Mouse (Mus musculus): ENCODE measurements at regions not wholly inside any gene's neighbourhood (a gene's known extent, or its start where the extent isn't known, plus 50 kb on each side); places are given as distances from the start of the nearest gene placed in this dataset.

- Histone ChIP-seq H3K27ac (ENCODE audit: low read length) (no peak overlapping the region), H3K4me1 (replicated peaks; ENCODE audit: control insufficient read depth, insufficient read depth, low read length) (no peaks in the 10 kb centered on the region), H3K4me2 (ENCODE audit: low read depth, low read length) (no peak overlapping the region), H3K9me3 (ENCODE audit: control insufficient read depth, low read length) (no peaks in the 10 kb centered on the region), H3K4me3 (ENCODE audit: low read length) (no peak overlapping the region), H3K9ac (ENCODE audit: low read length) (no peak overlapping the region), H3K36me3 (ENCODE audit: control insufficient read depth, insufficient read depth, low read length) (no peaks in the 10 kb centered on the region), H3K27me3 (ENCODE audit: control insufficient read depth, insufficient read depth, low read depth, low read length) (no peaks in the 10 kb centered on the region)
- ATAC-seq (ENCODE audit: low read depth), result no peak
- WGBS, result 82% methylated on average over 1 of the region's 1 CpGs
Measured at GRCm38 (mm10) chr15:56128029-56128428, 1349.4 kb downstream of the Slc22a22 start.

- no peak overlapping the region for H3K9ac ChIP-seq (ENCODE audit: low read length)
- H3K4me2 ChIP-seq (ENCODE audit: low read depth, low read length), result no peak overlapping the region
- no peak overlapping the region for H3K4me3 ChIP-seq (ENCODE audit: low read length)
- no peaks in the 10 kb centered on the region for H3K27me3 ChIP-seq (ENCODE audit: control insufficient read depth, insufficient read depth, low read depth, low read length)
- H3K9me3 ChIP-seq (ENCODE audit: control insufficient read depth, low read length), result no peaks in the 10 kb centered on the region
- H3K27ac ChIP-seq (ENCODE audit: low read length), result no peak overlapping the region
- no peak for ATAC-seq (ENCODE audit: low read depth)
- H3K4me1 ChIP-seq (replicated peaks; ENCODE audit: control insufficient read depth, insufficient read depth, low read length), result no peaks in the 10 kb centered on the region
- H3K36me3 ChIP-seq (ENCODE audit: control insufficient read depth, insufficient read depth, low read length), result no peaks in the 10 kb centered on the region
Measured at GRCm38 (mm10) chr15:56119287-56120065, 1357.9 kb downstream of the Slc22a22 start.

DNA sequence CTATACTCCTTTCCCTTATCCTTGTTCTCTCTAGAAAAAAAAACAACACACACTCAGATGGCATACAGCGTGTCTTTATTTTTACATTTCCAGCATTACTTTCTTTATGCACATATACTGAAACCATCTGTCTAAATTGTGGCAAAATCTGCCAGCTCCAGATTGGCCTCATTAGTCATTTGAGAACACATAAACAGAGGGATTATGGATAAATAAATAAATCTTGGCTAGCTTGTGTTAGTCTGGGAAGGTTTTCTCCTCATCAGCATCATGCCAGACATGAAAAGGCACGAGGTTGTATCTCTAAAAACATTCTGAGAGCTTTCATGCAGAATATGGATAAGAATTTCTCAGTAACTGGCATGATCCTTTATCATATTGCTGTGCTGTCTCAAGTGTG is 1369.1 kb downstream of the Slc22a22 start:
- H3K27ac ChIP-seq (ENCODE audit: low read length), result no peak overlapping the region
- no peaks in the 10 kb centered on the region for H3K9me3 ChIP-seq (ENCODE audit: control insufficient read depth, low read length)
- no peak overlapping the region for H3K4me3 ChIP-seq (ENCODE audit: low read length)
- H3K36me3 ChIP-seq (ENCODE audit: control insufficient read depth, insufficient read depth, low read length), result no peaks in the 10 kb centered on the region
- ATAC-seq (ENCODE audit: low read depth), result no peak
- WGBS, result 34% methylated on average over 2 of the region's 2 CpGs
- H3K4me2 ChIP-seq (ENCODE audit: low read depth, low read length), result no peak overlapping the region
- no peaks in the 10 kb centered on the region for H3K27me3 ChIP-seq (ENCODE audit: control insufficient read depth, insufficient read depth, low read depth, low read length)
- no peaks in the 10 kb centered on the region for H3K4me1 ChIP-seq (replicated peaks; ENCODE audit: control insufficient read depth, insufficient read depth, low read length)
- no peak overlapping the region for H3K9ac ChIP-seq (ENCODE audit: low read length)

DNA sequence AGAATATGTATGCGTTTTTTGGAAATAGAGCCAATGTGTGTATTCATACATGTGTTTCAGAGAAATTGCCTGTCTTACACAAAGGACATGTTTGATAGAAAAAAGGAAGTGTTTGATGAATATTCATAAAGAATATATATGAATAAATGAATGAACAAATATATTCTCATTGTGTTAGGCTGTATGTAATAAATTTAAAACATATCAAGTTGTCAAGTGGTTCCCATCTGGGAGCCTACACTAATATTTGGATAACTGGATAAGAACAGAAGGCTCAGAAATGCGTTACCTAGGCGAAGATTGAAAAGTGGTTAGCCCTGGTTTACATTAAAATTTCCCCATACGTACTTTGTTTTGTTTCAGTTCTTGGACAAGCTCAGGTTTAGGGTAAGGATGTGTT is 1369.7 kb downstream of the Slc22a22 start:
- no peak for ATAC-seq (ENCODE audit: low read depth)
- H3K9me3 ChIP-seq (ENCODE audit: control insufficient read depth, low read length), result no peaks in the 10 kb centered on the region

GRCm38 (mm10) chr15:56100133-56100735 is 1377.2 kb downstream of the Slc22a22 start:
- Histone ChIP-seq H3K36me3 (ENCODE audit: control insufficient read depth, insufficient read depth, low read length) (no peaks in the 10 kb centered on the region), H3K27ac (ENCODE audit: low read length) (no peak overlapping the region), H3K4me1 (replicated peaks; ENCODE audit: control insufficient read depth, insufficient read depth, low read length) (no peaks in the 10 kb centered on the region), H3K9ac (ENCODE audit: low read length) (no peak overlapping the region), H3K27me3 (ENCODE audit: control insufficient read depth, insufficient read depth, low read depth, low read length) (no peaks in the 10 kb centered on the region), H3K9me3 (ENCODE audit: control insufficient read depth, low read length) (no peaks in the 10 kb centered on the region), H3K4me2 (ENCODE audit: low read depth, low read length) (no peak overlapping the region), H3K4me3 (ENCODE audit: low read length) (no peak overlapping the region)
- ATAC-seq (ENCODE audit: low read depth), result no peak
- WGBS, result 76% methylated on average over 3 of the region's 3 CpGs

More for the DNA sequence above, 1369.7 kb downstream of the Slc22a22 start:
- WGBS, result 40% methylated on average over 4 of the region's 4 CpGs
- no peak overlapping the region for H3K4me2 ChIP-seq (ENCODE audit: low read depth, low read length)
- no peaks in the 10 kb centered on the region for H3K4me1 ChIP-seq (replicated peaks; ENCODE audit: control insufficient read depth, insufficient read depth, low read length)
- H3K4me3 ChIP-seq (ENCODE audit: low read length), result no peak overlapping the region
- no peak overlapping the region for H3K27ac ChIP-seq (ENCODE audit: low read length)
- no peaks in the 10 kb centered on the region for H3K36me3 ChIP-seq (ENCODE audit: control insufficient read depth, insufficient read depth, low read length)
- no peaks in the 10 kb centered on the region for H3K27me3 ChIP-seq (ENCODE audit: control insufficient read depth, insufficient read depth, low read depth, low read length)
- no peak overlapping the region for H3K9ac ChIP-seq (ENCODE audit: low read length)

- H3K36me3 ChIP-seq (ENCODE audit: control insufficient read depth, insufficient read depth, low read length), result no peaks in the 10 kb centered on the region
- H3K4me2 ChIP-seq (ENCODE audit: low read depth, low read length), result no peak overlapping the region
- H3K27ac ChIP-seq (ENCODE audit: low read length), result no peak overlapping the region
- no peak for ATAC-seq (ENCODE audit: low read depth)
- no peaks in the 10 kb centered on the region for H3K27me3 ChIP-seq (ENCODE audit: control insufficient read depth, insufficient read depth, low read depth, low read length)
- 69% methylated on average over 11 of the region's 11 CpGs for WGBS
- no peaks in the 10 kb centered on the region for H3K4me1 ChIP-seq (replicated peaks; ENCODE audit: control insufficient read depth, insufficient read depth, low read length)
- no peak overlapping the region for H3K9ac ChIP-seq (ENCODE audit: low read length)
- H3K4me3 ChIP-seq (ENCODE audit: low read length), result no peak overlapping the region
- H3K9me3 ChIP-seq (ENCODE audit: control insufficient read depth, low read length), result no peaks in the 10 kb centered on the region
Measured at GRCm38 (mm10) chr15:56077838-56078567, 1399.4 kb downstream of the Slc22a22 start.

- H3K27me3 ChIP-seq (ENCODE audit: control insufficient read depth, insufficient read depth, low read depth, low read length), result no peaks in the 10 kb centered on the region
- 48% methylated on average over 1 of the region's 1 CpGs for WGBS
- ATAC-seq (ENCODE audit: low read depth), result no peak
- H3K27ac ChIP-seq (ENCODE audit: low read length), result no peak overlapping the region
- no peaks in the 10 kb centered on the region for H3K36me3 ChIP-seq (ENCODE audit: control insufficient read depth, insufficient read depth, low read length)
- no peak overlapping the region for H3K4me2 ChIP-seq (ENCODE audit: low read depth, low read length)
- no peaks in the 10 kb centered on the region for H3K9me3 ChIP-seq (ENCODE audit: control insufficient read depth, low read length)
- H3K4me3 ChIP-seq (ENCODE audit: low read length), result no peak overlapping the region
- H3K4me1 ChIP-seq (replicated peaks; ENCODE audit: control insufficient read depth, insufficient read depth, low read length), result no peaks in the 10 kb centered on the region
- H3K9ac ChIP-seq (ENCODE audit: low read length), result no peak overlapping the region
Measured at GRCm38 (mm10) chr15:56077081-56077480, 1400.3 kb downstream of the Slc22a22 start.

DNA sequence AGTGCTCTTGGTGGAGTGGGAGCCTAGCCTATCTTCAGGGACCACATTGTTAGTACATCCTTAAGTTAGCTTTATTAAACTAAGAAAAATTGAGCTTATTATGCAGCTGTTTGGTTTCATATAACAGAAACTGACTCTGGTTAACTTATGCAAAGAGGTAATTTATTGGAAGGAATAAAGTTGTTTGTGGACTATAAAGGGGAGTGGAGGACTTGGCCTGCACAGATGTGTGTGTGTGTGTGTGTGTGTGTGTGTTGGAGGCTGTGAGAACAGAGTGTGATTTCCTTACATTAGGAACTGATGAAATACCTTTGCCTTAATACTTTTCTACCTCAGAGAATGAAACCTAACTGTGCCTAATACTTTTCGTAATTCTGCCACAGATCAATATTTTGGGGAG is 1400.7 kb downstream of the Slc22a22 start:
- H3K4me1 ChIP-seq (replicated peaks; ENCODE audit: control insufficient read depth, insufficient read depth, low read length), result no peaks in the 10 kb centered on the region
- ATAC-seq (ENCODE audit: low read depth), result no peak
- 92% methylated on average over 1 of the region's 1 CpGs for WGBS
- H3K27me3 ChIP-seq (ENCODE audit: control insufficient read depth, insufficient read depth, low read depth, low read length), result no peaks in the 10 kb centered on the region
- no peak overlapping the region for H3K9ac ChIP-seq (ENCODE audit: low read length)
- no peak overlapping the region for H3K27ac ChIP-seq (ENCODE audit: low read length)
- H3K4me2 ChIP-seq (ENCODE audit: low read depth, low read length), result no peak overlapping the region
- no peaks in the 10 kb centered on the region for H3K36me3 ChIP-seq (ENCODE audit: control insufficient read depth, insufficient read depth, low read length)
- H3K9me3 ChIP-seq (ENCODE audit: control insufficient read depth, low read length), result no peaks in the 10 kb centered on the region
- no peak overlapping the region for H3K4me3 ChIP-seq (ENCODE audit: low read length)

DNA sequence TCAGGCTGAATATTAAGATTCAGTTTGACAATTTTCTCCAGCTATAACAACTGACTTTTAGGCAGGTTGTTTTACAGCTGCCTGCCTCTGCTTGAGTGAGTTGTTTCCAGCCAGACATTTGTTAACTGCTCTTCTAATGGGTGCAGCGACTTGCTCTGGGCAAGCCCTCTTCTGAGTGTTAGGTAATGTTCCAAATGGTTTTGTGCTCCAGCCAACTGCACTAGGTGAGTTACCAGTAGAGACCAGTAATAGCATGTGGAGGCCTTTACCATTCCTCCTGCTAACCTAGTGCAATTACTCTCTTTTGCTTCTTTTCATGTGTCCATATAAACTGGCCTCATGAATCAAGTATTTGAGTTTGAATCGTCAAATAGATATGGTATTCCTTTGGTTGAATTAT is 1407.9 kb downstream of the Slc22a22 start:
- no peak for ATAC-seq (ENCODE audit: low read depth)
- Histone ChIP-seq H3K27me3 (ENCODE audit: control insufficient read depth, insufficient read depth, low read depth, low read length) (no peaks in the 10 kb centered on the region), H3K36me3 (ENCODE audit: control insufficient read depth, insufficient read depth, low read length) (no peaks in the 10 kb centered on the region), H3K27ac (ENCODE audit: low read length) (no peak overlapping the region), H3K4me2 (ENCODE audit: low read depth, low read length) (no peak overlapping the region), H3K9me3 (ENCODE audit: control insufficient read depth, low read length) (no peaks in the 10 kb centered on the region), H3K4me3 (ENCODE audit: low read length) (no peak overlapping the region), H3K4me1 (replicated peaks; ENCODE audit: control insufficient read depth, insufficient read depth, low read length) (no peaks in the 10 kb centered on the region), H3K9ac (ENCODE audit: low read length) (no peak overlapping the region)
- WGBS, result 78% methylated on average over 2 of the region's 2 CpGs

Data from lung, embryonic 16.5 days (tissue).